Mouse (Mus musculus) hindbrain, embryonic 10.5 days (tissue): ENCODE data around the gene Il12rb1. TPM values are rescaled to one million over a fixed set of nuclear protein-coding genes. Genes with fewer than 3 reads are reported as not detected.

Source experiments
- DNase-seq: peaks from one replicate; pipeline ENCODE4 v3.0.0-alpha.2; 2017; ENCODE audit warnings: low spot score
- H3K27ac ChIP-seq: fragments of 300-500 bp; sonication (generic); 2 replicates; pipeline ENCODE4 v1.5.1; 2016; ENCODE audit warnings: mild to moderate bottlenecking, moderate library complexity
- H3K27me3 ChIP-seq: fragments of 300-500 bp; sonication (generic); 2 replicates; pipeline ENCODE4 v1.6.1; 2016; ENCODE audit warnings: mild to moderate bottlenecking; ENCODE audit not compliant: poor library complexity, insufficient read depth, severe bottlenecking
- H3K36me3 ChIP-seq: fragments of 300-500 bp; sonication (generic); 2 replicates; pipeline ENCODE4 v1.6.1; 2016; ENCODE audit warnings: mild to moderate bottlenecking, moderate library complexity
- H3K4me1 ChIP-seq: fragments of 300-500 bp; sonication (generic); replicated peaks from 2 replicates; pipeline ENCODE4 v1.6.1; 2016; ENCODE audit warnings: mild to moderate bottlenecking
- H3K4me3 ChIP-seq: fragments of 300-500 bp; sonication (generic); 2 replicates; pipeline ENCODE4 v1.5.1; 2016; ENCODE audit warnings: mild to moderate bottlenecking, moderate library complexity
- H3K9me3 ChIP-seq: fragments of 300-500 bp; sonication (generic); 2 replicates; pipeline ENCODE4 v1.6.1; 2016; ENCODE audit warnings: mild to moderate bottlenecking, moderate library complexity
- WGBS: fragments of 180-500 bp; shearing (Covaris S2); methylation state at CpG from one replicate; pipeline ENCODE4 v1.1.7; 2016; 5-methylcytosine and 5-hydroxymethylcytosine counted together
- polyA plus RNA-seq: library from polyadenylated mRNA; unstranded; fragments of >200 nt; fragmentation: Nextera tagmentation; extraction: Ambion mirVana; gene quantifications from 2 replicates; pipeline ENCODE4 v1.2.1, GENCODE M21; 2016

Gene Il12rb1
- polyA plus RNA-seq, 1 experiment from 2014 or later = not detected

DNA sequence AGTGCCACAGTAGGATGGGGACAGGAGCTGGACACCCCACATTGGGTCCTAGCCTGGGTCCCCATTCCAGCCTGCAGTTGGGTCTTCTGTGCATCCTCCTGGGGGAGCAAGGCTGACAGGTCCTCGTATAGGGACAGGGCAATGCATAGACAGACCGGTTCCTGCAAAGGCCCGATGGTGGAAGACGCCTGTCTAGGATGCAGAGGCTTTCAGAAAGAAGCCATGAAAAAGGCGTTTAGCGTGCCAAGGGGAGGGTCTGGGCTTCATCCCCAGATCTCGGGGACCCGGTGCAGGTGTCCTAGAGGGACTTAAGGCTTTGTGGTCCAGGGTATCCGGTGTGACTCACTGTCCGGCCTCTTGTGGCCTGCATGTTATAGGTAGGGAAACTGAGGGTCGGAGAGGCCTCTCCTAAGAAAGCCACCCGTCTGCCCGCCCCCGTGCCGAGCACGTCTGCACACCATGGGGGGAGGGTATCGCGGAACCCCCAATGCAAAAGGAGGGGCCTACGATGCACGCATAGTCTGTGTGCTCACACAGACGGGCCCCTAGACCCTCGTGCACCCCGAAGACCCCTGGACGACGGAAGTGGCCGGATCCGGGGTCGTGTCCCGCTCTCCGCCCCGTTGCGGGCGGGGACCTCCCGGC, 32.3 kb upstream of the Il12rb1 start:
- Histone ChIP-seq H3K4me1 (peaks cover 53% of the 10 kb centered on the region), H3K4me3 (peak overlapping the region; percentile 79), H3K27ac (peak overlapping the region; percentile 96), H3K9me3 (no peaks in the 10 kb centered on the region), H3K27me3 (peaks cover under 1% of the 10 kb centered on the region; the same call in 1 of the 2 replicates), H3K36me3 (peaks cover 72% of the 10 kb centered on the region)
- WGBS = 5% methylated on average over 34 of the region's 34 CpGs
- DNase-seq = peak; percentile 25

- no peaks in the 10 kb centered on the region for H3K27me3 ChIP-seq
- under 1% methylated on average over 94 of the region's 94 CpGs for WGBS
Measured at GRCm38 (mm10) chr8:70776496-70777444, 31.5 kb upstream of the Il12rb1 start, which contains the start of gene Pik3r2. Gene Pik3r2 (minus strand): TSS chr8:70776713.

DNA sequence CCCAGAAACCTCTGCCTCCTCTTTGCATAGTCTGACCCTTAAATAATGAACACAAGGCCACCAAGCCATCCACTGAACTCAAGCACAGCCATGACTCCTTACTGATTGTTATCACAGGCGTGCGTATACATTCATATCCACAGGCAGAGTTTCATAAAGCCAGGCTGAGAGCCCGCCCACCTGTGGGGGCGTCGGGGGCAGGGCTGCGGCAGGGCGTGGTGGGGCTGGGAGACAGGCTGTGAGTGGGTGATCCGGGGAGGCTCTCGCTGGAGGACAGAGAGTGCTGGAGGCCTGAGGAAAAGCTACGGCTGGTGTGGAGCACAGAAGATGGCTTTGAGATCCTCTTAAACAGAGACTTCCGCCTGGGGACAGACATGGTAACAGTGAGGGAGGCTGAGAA, 28.2 kb upstream of the Il12rb1 start:
- H3K4me3 ChIP-seq = no peak overlapping the region
- peaks cover 34% of the 10 kb centered on the region for H3K4me1 ChIP-seq
- H3K27ac ChIP-seq = no peak overlapping the region
- peaks cover 72% of the 10 kb centered on the region for H3K36me3 ChIP-seq
- no peaks in the 10 kb centered on the region for H3K9me3 ChIP-seq
- DNase-seq = no peak
- 79% methylated on average over 11 of the region's 11 CpGs for WGBS
- no peaks in the 10 kb centered on the region for H3K27me3 ChIP-seq

More at GRCm38 (mm10) chr8:70776496-70777444, 31.5 kb upstream of the Il12rb1 start, which contains the start of gene Pik3r2:
- peaks cover 53% of the 10 kb centered on the region for H3K4me1 ChIP-seq
- H3K4me3 ChIP-seq = peak within 1 kb of the TSS; percentile 79
- no peaks in the 10 kb centered on the region for H3K9me3 ChIP-seq
- H3K27ac ChIP-seq = peak within 1 kb of the TSS; percentile 96
- H3K36me3 ChIP-seq = peaks cover 72% of the 10 kb centered on the region
- DNase-seq = peak; percentile 99

DNA sequence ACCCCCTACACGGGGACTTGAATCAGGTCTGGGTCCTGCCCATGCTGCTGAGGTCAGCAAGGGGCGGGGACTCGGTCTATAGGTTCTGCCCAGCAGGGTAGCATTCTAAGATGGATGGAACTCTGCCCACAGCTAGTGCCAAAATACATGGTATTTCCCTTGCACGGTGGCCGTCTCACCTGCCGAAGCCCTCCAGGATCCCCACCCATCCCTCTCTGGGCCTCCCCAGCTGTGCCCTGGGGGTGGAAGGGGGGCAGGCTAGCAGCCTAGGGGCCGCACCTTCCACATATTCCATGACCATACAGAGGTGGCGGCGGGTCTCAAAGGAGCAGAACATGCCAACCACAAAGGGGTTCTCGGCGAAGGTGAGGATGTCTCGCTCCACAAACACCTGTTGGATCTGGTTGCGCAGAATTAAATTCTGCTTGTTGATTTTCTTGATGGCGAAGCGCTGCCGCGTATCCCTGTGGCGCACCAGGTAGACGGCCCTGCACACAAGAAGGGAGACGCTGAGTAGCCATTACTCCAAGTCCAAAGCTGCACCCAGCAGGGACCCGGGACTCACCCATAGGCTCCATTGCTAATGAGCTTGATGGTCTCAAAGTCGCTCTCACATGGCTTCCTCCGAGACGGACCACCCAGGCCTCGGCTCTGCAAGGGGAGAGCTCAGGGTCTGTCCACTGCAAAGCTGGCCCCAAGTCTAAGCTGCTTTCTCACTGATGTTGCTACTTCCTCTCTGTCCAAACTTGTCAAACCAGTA, 21.8 kb upstream of the Il12rb1 start:
- Histone ChIP-seq H3K27ac (no peak overlapping the region), H3K36me3 (peaks cover 84% of the 10 kb centered on the region)

GRCm38 (mm10) chr8:70787051-70787445, 21.2 kb upstream of the Il12rb1 start:
- H3K27ac ChIP-seq = no peak overlapping the region
- no peak for DNase-seq
- WGBS = 90% methylated on average over 3 of the region's 3 CpGs
- no peaks in the 10 kb centered on the region for H3K9me3 ChIP-seq
- H3K4me1 ChIP-seq = peaks cover 46% of the 10 kb centered on the region
- peaks cover 78% of the 10 kb centered on the region for H3K36me3 ChIP-seq
- peaks cover 46% of the 10 kb centered on the region for H3K27me3 ChIP-seq
- H3K4me3 ChIP-seq = peak overlapping the region; percentile 43; the same call in 1 of the 2 replicates

More for the DNA sequence above, 21.8 kb upstream of the Il12rb1 start:
- Histone ChIP-seq H3K27me3 (peaks cover 46% of the 10 kb centered on the region), H3K9me3 (no peaks in the 10 kb centered on the region), H3K4me1 (peaks cover 40% of the 10 kb centered on the region), H3K4me3 (no peak overlapping the region)
- WGBS = 87% methylated on average over 25 of the region's 25 CpGs
- no peak for DNase-seq

- H3K36me3 ChIP-seq = peaks cover 68% of the 10 kb centered on the region
- H3K4me3 ChIP-seq = peak overlapping the region; percentile 43
Measured at GRCm38 (mm10) chr8:70787941-70788667, 20.1 kb upstream of the Il12rb1 start.

GRCm38 (mm10) chr8:70789046-70789445, 19.2 kb upstream of the Il12rb1 start:
- 78% methylated on average over 10 of the region's 10 CpGs for WGBS
- DNase-seq = no peak
- Histone ChIP-seq H3K4me1 (peaks cover 65% of the 10 kb centered on the region), H3K9me3 (no peaks in the 10 kb centered on the region), H3K36me3 (peaks cover 58% of the 10 kb centered on the region), H3K27ac (0 out of 2 replicates have a peak overlapping the region, but pooled peaks have one; percentile 2), H3K27me3 (peaks cover 56% of the 10 kb centered on the region), H3K4me3 (0 out of 2 replicates have a peak overlapping the region, but pooled peaks have one; percentile 0)

More at GRCm38 (mm10) chr8:70787941-70788667, 20.1 kb upstream of the Il12rb1 start:
- peaks cover 46% of the 10 kb centered on the region for H3K27me3 ChIP-seq
- peak; percentile 82 for DNase-seq
- H3K9me3 ChIP-seq = no peaks in the 10 kb centered on the region
- H3K27ac ChIP-seq = peak overlapping the region; percentile 20; the same call in 1 of the 2 replicates
- 14% methylated on average over 30 of the region's 30 CpGs for WGBS
- H3K4me1 ChIP-seq = peaks cover 57% of the 10 kb centered on the region

DNA sequence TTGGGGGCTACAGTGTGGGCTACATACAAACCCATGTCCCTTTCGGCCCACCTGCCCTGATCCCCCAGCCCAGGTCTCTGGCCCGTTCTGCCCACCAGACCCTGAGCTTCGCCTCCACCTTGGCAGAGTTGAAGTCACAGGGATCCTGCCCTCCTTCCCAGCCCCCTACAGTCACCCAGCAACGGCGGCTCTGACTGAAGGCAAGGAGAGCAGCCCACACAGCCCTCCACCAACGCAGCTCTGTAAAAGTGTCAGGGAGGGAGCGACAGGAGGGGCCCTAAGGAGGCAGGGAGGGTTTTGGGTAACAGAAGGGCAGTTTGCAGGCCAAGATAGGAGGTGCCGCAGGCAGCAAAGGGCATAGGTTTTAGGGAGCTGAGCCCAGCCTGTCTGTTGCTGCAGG, 17.4 kb upstream of the Il12rb1 start:
- Histone ChIP-seq H3K27ac (peak overlapping the region; percentile 53; the same call in 1 of the 2 replicates), H3K4me3 (peak overlapping the region; percentile 74; the same call in 1 of the 2 replicates), H3K9me3 (no peaks in the 10 kb centered on the region), H3K36me3 (peaks cover 40% of the 10 kb centered on the region), H3K27me3 (peaks cover 73% of the 10 kb centered on the region), H3K4me1 (peaks cover 76% of the 10 kb centered on the region)
- WGBS = 65% methylated on average over 8 of the region's 8 CpGs
- no peak for DNase-seq

DNA sequence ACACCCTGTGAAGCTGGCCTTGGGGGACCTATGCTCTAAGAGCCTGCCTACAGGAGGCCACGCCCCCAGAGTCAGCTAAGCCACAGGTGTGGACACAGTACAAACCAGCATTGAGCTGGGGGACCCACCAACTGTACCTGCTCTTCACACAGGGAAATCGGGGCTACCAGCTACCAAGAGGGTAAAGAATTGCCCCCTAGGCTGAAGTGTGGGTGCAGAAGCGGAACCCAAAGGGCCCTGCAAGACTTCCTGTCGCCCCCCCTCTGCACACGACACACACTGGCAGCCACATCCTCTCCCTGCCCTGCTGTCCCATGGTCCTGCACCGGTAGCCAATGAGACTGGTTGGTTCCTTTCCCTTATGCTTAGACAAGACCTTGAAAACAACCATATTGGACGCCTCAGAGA, 17.0 kb upstream of the Il12rb1 start:
- Histone ChIP-seq H3K36me3 (peaks cover 36% of the 10 kb centered on the region), H3K9me3 (no peaks in the 10 kb centered on the region), H3K27ac (peak overlapping the region; percentile 53; the same call in 1 of the 2 replicates), H3K4me1 (peaks cover 79% of the 10 kb centered on the region), H3K4me3 (peak overlapping the region; percentile 74), H3K27me3 (peaks cover 75% of the 10 kb centered on the region)
- DNase-seq = no peak
- WGBS = 79% methylated on average over 7 of the region's 7 CpGs

GRCm38 (mm10) chr8:70791975-70792691, 16.1 kb upstream of the Il12rb1 start:
- Histone ChIP-seq H3K27ac (peak overlapping the region; percentile 95), H3K27me3 (peaks cover 75% of the 10 kb centered on the region), H3K9me3 (no peaks in the 10 kb centered on the region), H3K36me3 (peaks cover 27% of the 10 kb centered on the region), H3K4me3 (peak overlapping the region; percentile 74), H3K4me1 (peaks cover 87% of the 10 kb centered on the region)
- 5% methylated on average over 58 of the region's 58 CpGs for WGBS
- DNase-seq = peak; percentile 98

- peaks cover 87% of the 10 kb centered on the region for H3K4me1 ChIP-seq
- peaks cover 22% of the 10 kb centered on the region for H3K36me3 ChIP-seq
- H3K27me3 ChIP-seq = peaks cover 71% of the 10 kb centered on the region
- no peak for DNase-seq
- H3K4me3 ChIP-seq = peak overlapping the region; percentile 74
- peak overlapping the region; percentile 95 for H3K27ac ChIP-seq
- WGBS = 0% methylated on average over 20 of the region's 20 CpGs
- H3K9me3 ChIP-seq = no peaks in the 10 kb centered on the region
Measured at GRCm38 (mm10) chr8:70792700-70793099, 15.5 kb upstream of the Il12rb1 start.
